Mouse (Mus musculus) brain, embryonic 14.5 days (tissue): ENCODE data around the gene Hddc3.

ENCODE experiments used
- CTCF ChIP-seq: fragments of 200-500 bp; IDR thresholded peaks from 2 replicates; pipeline ENCODE4 v1.5.1; 2012; ENCODE audit warnings: inconsistent platforms, mild to moderate bottlenecking, moderate library complexity, borderline replicate concordance; ENCODE audit not compliant: insufficient read depth, insufficient read length; ENCODE audit errors: extremely low read depth
- POLR2A ChIP-seq: fragments of 200-500 bp; IDR thresholded peaks from 2 replicates; pipeline ENCODE4 v1.6.1; 2012; ENCODE audit warnings: mild to moderate bottlenecking, inconsistent platforms, borderline replicate concordance; ENCODE audit not compliant: poor library complexity, insufficient read depth, insufficient read length, severe bottlenecking; ENCODE audit errors: extremely low read depth

DNA sequence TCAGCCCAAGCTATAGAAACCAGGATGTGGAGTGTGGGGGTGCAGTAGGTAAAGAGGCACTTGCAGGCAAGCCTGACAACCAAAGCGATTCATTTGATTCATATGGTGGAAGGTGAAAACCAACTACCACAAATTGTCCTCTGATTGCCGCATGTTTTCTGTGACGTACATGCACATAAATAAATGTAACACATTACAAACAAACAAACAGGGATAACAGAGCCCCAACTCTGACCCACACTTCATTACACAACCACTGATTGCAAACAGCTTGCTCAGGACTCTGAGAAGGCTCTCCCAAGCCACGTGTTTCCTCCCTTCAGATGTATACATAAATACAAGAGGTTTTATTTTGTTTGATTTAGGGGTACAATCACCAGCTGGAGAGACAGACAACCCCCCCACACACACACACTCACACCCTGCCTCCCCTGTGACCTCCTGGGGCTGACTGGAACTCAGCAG, 27.1 kb downstream of the Hddc3 start:
- TF ChIP-seq CTCF (no peak), POLR2A (no peak)
